Mouse (Mus musculus) forebrain, embryonic 13.5 days (tissue): ENCODE measurements at regions not wholly inside any gene's neighbourhood (a gene's known extent, or its start where the extent isn't known, plus 50 kb on each side); places are given as distances from the start of the nearest gene placed in this dataset.

Source experiments
- ATAC-seq: fragments of 200-750 bp; cut with Nextera tagmentation; 2 replicates; pipeline ENCODE4 v1.8.0; 2017
- H3K27ac ChIP-seq: fragments of 300-500 bp; sonication (generic); 2 replicates; pipeline ENCODE4 v1.5.1; 2015; ENCODE audit warnings: inconsistent platforms, mild to moderate bottlenecking, moderate library complexity
- H3K27me3 ChIP-seq: fragments of 300-500 bp; sonication (generic); 2 replicates; pipeline ENCODE4 v1.6.1; 2015; ENCODE audit warnings: mild to moderate bottlenecking, inconsistent platforms
- H3K36me3 ChIP-seq: fragments of 300-500 bp; sonication (generic); 2 replicates; pipeline ENCODE4 v1.6.1; 2015; ENCODE audit warnings: mild to moderate bottlenecking, inconsistent platforms; ENCODE audit not compliant: poor library complexity, severe bottlenecking
- H3K4me1 ChIP-seq: fragments of 300-500 bp; sonication (generic); 2 replicates; pipeline ENCODE4 v1.6.1; 2015; ENCODE audit warnings: inconsistent platforms
- H3K4me2 ChIP-seq: fragments of 300-500 bp; sonication (generic); 2 replicates; pipeline ENCODE4 v1.6.1; 2015; ENCODE audit warnings: inconsistent platforms, mild to moderate bottlenecking, moderate library complexity
- H3K4me3 ChIP-seq: fragments of 300-500 bp; sonication (generic); 2 replicates; pipeline ENCODE4 v1.5.1; 2015; ENCODE audit warnings: mild to moderate bottlenecking, inconsistent platforms
- H3K9ac ChIP-seq: fragments of 300-500 bp; sonication (generic); 2 replicates; pipeline ENCODE4 v1.6.1; 2015; ENCODE audit warnings: mild to moderate bottlenecking, inconsistent platforms
- H3K9me3 ChIP-seq: fragments of 300-500 bp; sonication (generic); replicated peaks from 2 replicates; pipeline ENCODE4 v1.6.1; 2016; ENCODE audit warnings: inconsistent platforms
- WGBS: fragments of 180-500 bp; shearing (Covaris S2); methylation state at CpG from one replicate; pipeline ENCODE4 v1.1.7; 2015; 5-methylcytosine and 5-hydroxymethylcytosine counted together

DNA sequence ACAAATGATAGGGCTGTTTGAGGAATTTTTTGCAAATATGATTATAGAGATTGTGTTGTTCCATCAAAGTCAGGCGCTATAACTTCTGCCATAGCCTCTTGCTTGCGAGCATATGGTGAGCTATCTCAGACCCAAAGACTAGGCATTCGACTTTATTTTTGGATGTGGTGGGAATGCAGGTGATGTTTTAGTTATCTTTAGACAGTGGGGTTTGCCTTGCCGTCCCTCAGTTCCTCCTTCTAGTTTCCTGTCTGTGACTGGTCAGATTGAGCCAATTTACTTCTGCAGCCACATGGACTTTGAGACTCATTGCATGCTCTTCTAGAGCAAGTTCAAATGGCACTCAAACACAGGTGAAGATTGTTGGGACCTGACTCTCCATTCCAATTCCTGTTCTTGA is 193.0 kb upstream of the Il12b start:
- 88% methylated on average over 4 of the region's 4 CpGs for WGBS
- ATAC-seq: no peak
- no peak overlapping the region for H3K4me2 ChIP-seq

DNA sequence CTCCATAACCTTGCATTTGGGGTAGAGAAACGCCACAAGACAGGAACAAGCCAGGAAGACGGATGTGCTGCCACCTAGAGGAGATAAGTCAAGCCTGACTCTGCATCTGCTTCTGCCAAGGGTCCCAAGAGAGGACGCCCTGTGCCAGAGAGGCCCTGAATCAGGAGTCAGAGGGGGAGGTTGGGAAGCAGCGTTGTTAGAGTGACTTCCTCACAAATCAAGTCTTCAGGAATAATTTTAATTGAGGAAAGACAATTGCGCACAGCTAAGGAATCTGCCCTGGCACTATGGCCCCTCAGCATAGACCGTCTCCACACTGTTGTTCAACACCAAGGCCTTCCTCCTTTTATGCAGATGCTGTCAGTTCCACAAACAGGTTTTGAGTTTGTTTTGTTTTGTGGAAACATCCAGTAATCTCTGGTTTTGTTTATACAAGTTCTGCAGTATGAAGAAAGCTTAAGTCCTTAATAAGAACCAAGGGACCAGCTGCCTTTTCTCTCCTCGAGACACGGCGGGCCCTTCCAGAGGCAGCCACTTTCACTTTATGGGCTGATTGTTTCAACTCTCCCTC is 187.9 kb upstream of the Il12b start:
- 0 out of 2 replicates have a peak, but pooled peaks have one; percentile 48 for ATAC-seq
- Histone ChIP-seq H3K4me2 (no peak overlapping the region), H3K27ac (no peak overlapping the region), H3K4me1 (no peaks in the 10 kb centered on the region), H3K9ac (no peak overlapping the region), H3K4me3 (no peak overlapping the region), H3K9me3 (no peaks in the 10 kb centered on the region), H3K36me3 (no peaks in the 10 kb centered on the region), H3K27me3 (no peaks in the 10 kb centered on the region)
- WGBS: 59% methylated on average over 9 of the region's 9 CpGs

More for the DNA sequence above, 193.0 kb upstream of the Il12b start:
- no peak overlapping the region for H3K27ac ChIP-seq
- H3K9me3 ChIP-seq: no peaks in the 10 kb centered on the region
- no peaks in the 10 kb centered on the region for H3K27me3 ChIP-seq
- H3K4me3 ChIP-seq: no peak overlapping the region
- no peaks in the 10 kb centered on the region for H3K4me1 ChIP-seq
- H3K36me3 ChIP-seq: no peaks in the 10 kb centered on the region
- no peak overlapping the region for H3K9ac ChIP-seq

DNA sequence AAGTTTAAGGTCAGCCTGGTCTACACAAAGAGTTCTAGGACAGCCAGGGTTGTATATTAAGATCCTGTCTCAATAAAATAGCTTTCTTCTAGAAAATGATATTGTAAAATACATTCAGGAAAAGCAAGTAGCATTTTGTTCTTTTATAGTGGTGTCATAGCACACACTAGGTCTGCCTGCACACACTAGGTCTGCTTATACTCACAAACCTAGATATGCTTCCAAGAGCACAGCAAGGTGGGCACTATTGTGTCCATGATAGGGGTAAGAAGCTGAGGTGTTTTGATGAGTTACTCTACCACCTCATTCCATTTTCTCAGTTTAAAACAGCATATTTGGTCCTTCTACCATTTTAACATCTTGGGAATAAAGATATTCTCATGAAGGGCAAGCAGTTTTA is 185.8 kb upstream of the Il12b start:
- no peaks in the 10 kb centered on the region for H3K27me3 ChIP-seq
- H3K4me3 ChIP-seq: no peak overlapping the region
- no peaks in the 10 kb centered on the region for H3K4me1 ChIP-seq
- H3K27ac ChIP-seq: no peak overlapping the region
- no peaks in the 10 kb centered on the region for H3K9me3 ChIP-seq
- no peak overlapping the region for H3K4me2 ChIP-seq
- ATAC-seq: no peak
- H3K9ac ChIP-seq: no peak overlapping the region
- no peaks in the 10 kb centered on the region for H3K36me3 ChIP-seq

DNA sequence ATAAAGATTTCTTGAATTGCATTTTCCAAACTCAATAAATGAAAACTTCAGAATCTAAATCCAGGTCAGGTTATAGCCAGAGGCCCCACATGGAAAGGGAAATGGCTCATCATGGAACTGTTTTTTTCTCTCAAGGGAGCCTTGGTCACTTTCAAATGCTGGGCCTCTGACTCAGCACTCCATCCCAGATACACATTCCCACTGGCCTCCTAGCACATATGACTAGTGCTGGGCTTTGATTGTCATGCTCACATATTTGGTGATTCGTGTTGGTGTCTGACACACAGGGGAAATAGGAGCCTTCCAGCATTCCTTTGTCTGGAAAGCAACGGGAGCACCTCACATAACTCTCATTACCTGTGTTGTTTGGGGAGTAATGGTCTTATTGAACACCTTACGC is 183.5 kb upstream of the Il12b start:
- Histone ChIP-seq H3K4me3 (no peak overlapping the region), H3K4me1 (no peaks in the 10 kb centered on the region), H3K36me3 (no peaks in the 10 kb centered on the region), H3K9me3 (no peaks in the 10 kb centered on the region), H3K4me2 (no peak overlapping the region), H3K9ac (no peak overlapping the region), H3K27me3 (no peaks in the 10 kb centered on the region), H3K27ac (no peak overlapping the region)
- 89% methylated on average over 3 of the region's 3 CpGs for WGBS
- no peak for ATAC-seq

DNA sequence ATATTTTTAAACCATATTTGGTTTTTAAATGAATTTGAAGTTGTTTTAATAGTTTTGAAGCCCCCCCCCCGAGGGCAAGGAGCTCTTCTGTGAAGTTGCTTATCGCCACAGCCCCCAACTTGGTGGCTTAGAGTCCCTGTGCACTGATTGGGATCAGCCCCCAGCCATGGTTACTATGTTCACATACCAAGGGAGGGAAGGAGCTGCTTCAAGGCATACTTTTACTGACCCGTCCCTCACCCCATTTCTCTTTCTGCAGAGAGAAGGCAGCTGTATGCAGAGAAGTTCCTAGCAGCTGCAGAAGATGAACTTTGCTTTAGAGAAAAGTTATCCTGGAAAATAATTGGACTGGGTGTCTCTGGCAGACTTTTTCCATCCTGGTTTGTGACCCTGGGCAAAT is 179.9 kb upstream of the Il12b start:
- Histone ChIP-seq H3K4me1 (no peaks in the 10 kb centered on the region), H3K27ac (no peak overlapping the region), H3K4me2 (no peak overlapping the region), H3K27me3 (no peaks in the 10 kb centered on the region), H3K4me3 (no peak overlapping the region), H3K9ac (no peak overlapping the region), H3K36me3 (no peaks in the 10 kb centered on the region), H3K9me3 (no peaks in the 10 kb centered on the region)
- 69% methylated on average over 3 of the region's 3 CpGs for WGBS
- ATAC-seq: no peak

DNA sequence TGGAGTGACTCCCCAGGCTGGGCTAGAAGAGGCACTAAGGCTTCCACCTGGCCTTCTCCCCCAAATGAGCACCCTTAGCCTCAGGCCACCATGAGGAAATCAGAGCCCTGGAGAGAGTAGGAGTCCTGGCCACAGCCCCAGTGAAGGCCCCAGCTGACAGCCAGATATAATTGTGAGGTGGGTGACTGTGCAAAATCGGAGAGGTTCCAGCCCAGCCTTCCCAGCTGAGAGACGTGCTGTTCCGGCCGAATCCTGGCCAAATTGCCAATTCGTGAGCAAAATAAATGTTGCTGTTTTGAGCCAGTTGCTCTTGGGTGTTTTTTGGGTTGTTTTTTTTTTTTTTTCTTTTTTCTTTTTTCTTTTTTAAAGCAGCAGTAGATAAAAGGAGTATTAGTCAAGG is 169.9 kb upstream of the Il12b start:
- no peak overlapping the region for H3K9ac ChIP-seq
- H3K4me1 ChIP-seq: no peaks in the 10 kb centered on the region
- H3K4me3 ChIP-seq: no peak overlapping the region
- no peak overlapping the region for H3K4me2 ChIP-seq
- H3K27me3 ChIP-seq: no peaks in the 10 kb centered on the region
- no peaks in the 10 kb centered on the region for H3K36me3 ChIP-seq
- no peak for ATAC-seq
- no peaks in the 10 kb centered on the region for H3K9me3 ChIP-seq
- no peak overlapping the region for H3K27ac ChIP-seq
- 92% methylated on average over 5 of the region's 5 CpGs for WGBS

DNA sequence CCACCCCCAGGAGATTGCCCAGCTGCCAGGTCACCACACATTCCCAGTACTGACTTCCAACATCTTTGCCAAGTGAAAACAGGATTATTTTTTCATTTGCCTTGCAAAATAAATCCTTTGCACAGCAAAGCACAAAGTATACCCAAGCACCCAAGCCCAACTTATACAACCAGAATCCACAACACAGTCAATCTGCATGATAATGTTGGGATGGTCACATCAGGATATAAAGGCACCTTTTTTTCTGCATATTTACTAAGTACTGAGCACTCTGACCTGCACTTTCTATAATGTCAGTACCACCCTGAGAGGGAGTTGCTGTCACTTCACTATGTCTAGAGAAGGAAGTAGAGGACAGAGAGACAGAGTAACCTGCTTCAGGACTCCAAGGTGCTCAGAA is 164.4 kb upstream of the Il12b start:
- Histone ChIP-seq H3K4me2 (no peak overlapping the region), H3K27me3 (no peaks in the 10 kb centered on the region), H3K4me1 (no peaks in the 10 kb centered on the region), H3K27ac (no peak overlapping the region), H3K36me3 (no peaks in the 10 kb centered on the region), H3K9me3 (no peaks in the 10 kb centered on the region), H3K9ac (no peak overlapping the region), H3K4me3 (no peak overlapping the region)
- no peak for ATAC-seq

DNA sequence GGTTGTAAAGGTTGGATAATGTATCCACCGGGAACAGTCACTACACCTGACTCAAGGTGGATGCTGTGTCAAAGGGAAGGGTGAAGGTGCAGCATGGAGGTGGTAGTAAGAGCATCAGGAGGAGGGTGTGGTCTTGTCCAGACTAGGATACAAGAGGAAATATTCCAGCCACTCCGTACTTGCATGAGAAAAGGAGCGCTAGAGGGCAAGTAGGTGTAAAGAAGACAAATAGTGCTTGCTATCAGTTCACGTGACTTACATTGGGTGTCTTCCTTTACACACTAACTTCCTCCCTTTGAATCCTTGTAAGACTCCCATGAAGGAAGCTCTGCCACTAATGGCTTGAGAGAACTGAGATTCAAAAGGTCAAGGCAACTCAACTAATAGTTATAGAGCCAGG is 161.8 kb upstream of the Il12b start:
- Histone ChIP-seq H3K9ac (no peak overlapping the region), H3K27ac (no peak overlapping the region), H3K4me1 (no peaks in the 10 kb centered on the region), H3K9me3 (no peaks in the 10 kb centered on the region), H3K36me3 (no peaks in the 10 kb centered on the region), H3K27me3 (no peaks in the 10 kb centered on the region), H3K4me3 (no peak overlapping the region), H3K4me2 (no peak overlapping the region)
- no peak for ATAC-seq
- WGBS: 94% methylated on average over 4 of the region's 4 CpGs

DNA sequence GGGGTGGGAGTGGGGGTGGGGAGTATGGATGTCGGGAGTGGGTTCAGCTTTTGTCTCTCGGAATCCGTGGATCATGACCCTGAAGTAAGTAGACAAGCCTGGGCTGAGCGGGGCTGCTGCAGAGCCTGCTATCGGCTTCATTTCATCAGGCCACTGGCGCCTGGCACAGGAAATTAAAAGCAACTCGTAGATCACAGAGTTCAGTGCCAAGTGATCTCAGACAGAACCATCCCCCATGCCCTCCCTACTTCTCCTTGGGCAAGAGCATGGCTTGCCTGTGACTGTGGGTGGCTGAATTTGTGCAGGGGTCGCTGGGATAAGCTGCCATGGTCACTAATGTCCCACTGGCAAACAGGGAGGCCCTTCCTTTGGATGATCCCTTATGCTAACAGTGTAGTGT is 161.3 kb upstream of the Il12b start:
- Histone ChIP-seq H3K9me3 (no peaks in the 10 kb centered on the region), H3K9ac (no peak overlapping the region), H3K4me2 (no peak overlapping the region), H3K4me1 (no peaks in the 10 kb centered on the region), H3K36me3 (no peaks in the 10 kb centered on the region), H3K27ac (no peak overlapping the region), H3K27me3 (no peaks in the 10 kb centered on the region), H3K4me3 (no peak overlapping the region)
- 80% methylated on average over 8 of the region's 8 CpGs for WGBS
- ATAC-seq: no peak

DNA sequence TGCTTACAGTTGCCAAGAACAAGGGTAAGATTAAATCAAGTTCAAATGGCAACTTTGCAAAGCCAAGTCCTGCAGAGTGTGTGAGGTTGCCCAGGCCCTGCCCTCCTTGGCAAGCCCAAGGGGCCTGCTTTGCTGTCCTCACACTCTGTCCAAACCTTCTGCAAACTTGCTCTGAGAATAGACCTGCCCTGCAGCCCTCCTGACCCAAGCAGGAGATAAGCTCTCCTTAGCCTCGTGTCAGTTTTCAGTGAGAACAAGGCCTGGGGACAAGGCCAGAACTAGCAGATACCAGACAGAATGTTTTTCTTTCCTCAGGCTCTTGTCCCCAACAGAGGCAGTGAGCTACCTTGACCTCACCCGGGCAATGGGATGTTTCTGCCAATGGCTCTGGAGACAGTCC is 156.7 kb upstream of the Il12b start:
- Histone ChIP-seq H3K9me3 (no peaks in the 10 kb centered on the region), H3K9ac (no peak overlapping the region), H3K4me1 (no peaks in the 10 kb centered on the region), H3K4me3 (no peak overlapping the region), H3K27me3 (no peaks in the 10 kb centered on the region), H3K4me2 (no peak overlapping the region), H3K36me3 (no peaks in the 10 kb centered on the region), H3K27ac (no peak overlapping the region)
- ATAC-seq: no peak
- WGBS: 77% methylated on average over 2 of the region's 2 CpGs

DNA sequence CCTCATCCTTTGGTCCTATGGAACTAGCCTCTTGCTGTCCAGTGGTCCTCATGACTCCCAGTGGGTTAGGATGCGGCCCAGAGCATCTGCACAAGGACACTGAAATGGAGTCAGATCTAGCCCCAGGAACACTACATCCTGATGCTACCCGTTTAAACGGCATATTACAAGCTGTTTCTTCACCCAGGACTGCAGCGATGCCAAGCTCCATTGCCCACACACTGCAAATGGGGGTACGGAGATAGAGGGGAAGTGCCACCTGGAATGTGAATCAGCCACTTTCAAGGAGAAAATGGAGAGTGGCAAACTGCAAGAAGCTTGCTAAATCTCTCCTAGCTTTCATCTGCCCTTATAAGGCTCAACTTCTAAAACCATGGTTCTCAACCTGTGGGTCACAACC is 148.0 kb upstream of the Il12b start:
- Histone ChIP-seq H3K4me3 (no peak overlapping the region), H3K4me2 (no peak overlapping the region), H3K9ac (no peak overlapping the region), H3K9me3 (no peaks in the 10 kb centered on the region), H3K27me3 (no peaks in the 10 kb centered on the region), H3K4me1 (no peaks in the 10 kb centered on the region), H3K27ac (no peak overlapping the region), H3K36me3 (no peaks in the 10 kb centered on the region)
- no peak for ATAC-seq
- 92% methylated on average over 5 of the region's 5 CpGs for WGBS

DNA sequence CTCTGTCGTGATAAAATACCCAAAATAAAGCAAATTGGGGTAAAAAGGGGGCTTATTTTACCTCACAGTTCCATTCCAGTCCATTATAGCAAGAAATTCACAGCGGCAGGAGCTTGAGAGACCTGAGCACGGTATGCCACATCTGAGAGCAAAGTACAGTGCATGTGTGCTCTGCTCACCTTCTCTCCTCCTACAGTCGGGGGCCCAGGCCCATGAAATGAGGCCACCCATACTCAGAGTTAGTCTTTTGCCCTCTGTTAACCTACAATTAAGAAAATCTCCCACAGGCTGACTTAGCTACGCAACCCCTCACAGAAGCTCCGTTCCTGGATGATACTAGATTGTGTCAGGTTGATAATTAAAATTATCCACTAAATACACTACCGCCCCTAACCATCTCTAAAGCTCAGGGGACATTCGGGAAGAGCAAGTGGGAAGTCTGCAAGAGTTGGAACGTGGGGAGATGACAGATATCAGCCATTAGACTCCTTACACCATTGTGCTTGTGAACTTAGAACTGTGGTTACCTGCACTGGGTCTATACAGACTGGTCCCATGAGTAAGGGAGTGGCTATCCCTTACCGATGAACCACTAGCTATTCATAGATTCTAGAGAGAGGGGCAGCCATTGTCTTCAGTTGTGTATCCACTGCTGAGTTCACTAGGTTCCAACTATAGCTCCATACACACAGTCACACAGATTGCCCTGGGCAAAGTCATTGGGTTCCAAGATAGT is 139.3 kb upstream of the Il12b start:
- no peak for ATAC-seq
- Histone ChIP-seq H3K27ac (no peak overlapping the region), H3K36me3 (no peaks in the 10 kb centered on the region), H3K9me3 (no peaks in the 10 kb centered on the region), H3K4me3 (no peak overlapping the region), H3K4me2 (no peak overlapping the region), H3K9ac (no peak overlapping the region), H3K4me1 (no peaks in the 10 kb centered on the region), H3K27me3 (no peaks in the 10 kb centered on the region)
- 87% methylated on average over 10 of the region's 10 CpGs for WGBS

DNA sequence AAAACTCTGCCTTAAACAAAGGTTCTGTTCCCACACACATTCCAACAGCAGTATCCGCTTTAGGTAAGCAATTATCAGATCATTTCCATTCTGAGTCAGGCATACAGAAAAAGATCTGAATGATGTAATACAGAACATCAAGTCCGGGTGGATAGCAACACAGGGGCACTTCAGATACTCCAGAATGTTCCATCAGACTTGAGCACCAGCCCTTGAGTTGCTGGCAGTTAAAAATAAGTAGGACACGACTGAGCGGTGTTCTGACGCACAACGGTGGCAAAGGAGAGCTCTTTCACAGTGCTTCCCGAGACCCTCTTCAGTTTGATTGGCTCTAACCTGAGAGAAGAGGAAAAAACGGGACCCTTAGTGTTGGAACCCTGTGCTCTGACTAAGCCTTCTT is 138.2 kb upstream of the Il12b start:
- no peak overlapping the region for H3K4me3 ChIP-seq
- H3K27ac ChIP-seq: no peak overlapping the region
- no peak overlapping the region for H3K4me2 ChIP-seq
- H3K4me1 ChIP-seq: no peaks in the 10 kb centered on the region
- no peaks in the 10 kb centered on the region for H3K36me3 ChIP-seq
- H3K27me3 ChIP-seq: no peaks in the 10 kb centered on the region
- ATAC-seq: no peak
- no peak overlapping the region for H3K9ac ChIP-seq
- H3K9me3 ChIP-seq: no peaks in the 10 kb centered on the region
- WGBS: 81% methylated on average over 8 of the region's 8 CpGs
